Mouse (Mus musculus): ENCODE data around the gene Rab3ip.

DNA sequence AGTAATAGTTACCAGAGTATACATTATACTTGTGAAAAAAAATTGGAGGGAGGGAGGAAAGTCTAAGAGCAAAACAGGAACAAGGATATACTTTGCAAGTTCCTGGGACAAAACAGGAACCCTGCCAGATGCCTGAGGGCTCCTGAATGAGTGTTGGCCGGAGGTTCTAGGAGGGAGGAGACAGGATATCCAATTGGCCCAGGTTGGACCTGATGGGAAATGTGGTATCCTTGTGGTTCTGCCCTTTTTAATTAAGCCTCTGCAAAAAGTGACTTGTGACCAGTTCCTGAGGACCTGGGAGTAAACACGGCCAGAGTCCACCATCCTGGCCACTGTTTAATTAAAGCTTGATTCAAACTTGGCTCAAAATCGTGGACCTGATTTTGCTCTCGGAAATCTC lies 18.2 kb upstream of the Rab3ip start:
- no peak for TF ChIP-seq CTCF (conservative IDR thresholded peaks at IDR 0.05; ENCODE audit: low read length)
- no peak for TF ChIP-seq NANOG (IDR thresholded peaks at IDR 0.05; ENCODE audit: borderline replicate concordance, low read length)
